Mouse (Mus musculus) liver (tissue): ENCODE data around the gene Olfr1019.

Experiments
- DNase-seq: peaks from one replicate; pipeline ENCODE4 v3.0.0-alpha.2; 2020; ENCODE audit warnings: mixed read lengths

Olfr1019 gene

DNA sequence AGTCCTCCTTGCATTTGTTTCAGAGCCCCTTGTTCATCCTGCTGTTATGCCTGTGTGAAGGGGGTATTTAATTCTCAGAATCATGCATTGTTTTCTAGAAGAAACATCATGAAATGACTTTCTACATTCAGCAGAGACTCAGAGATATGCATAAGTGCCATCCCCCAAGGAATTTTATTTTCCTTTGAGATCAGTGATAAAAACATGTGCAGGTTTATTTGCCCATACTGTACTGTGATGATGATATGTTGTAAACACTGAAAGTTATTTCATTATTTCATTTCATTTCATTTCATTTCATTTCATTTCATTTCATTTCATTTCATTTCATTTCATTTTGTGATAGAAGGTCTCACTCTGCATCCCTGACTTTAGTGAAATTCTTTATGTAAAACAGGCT lies at the start of gene Olfr1019:
Gene Olfr1019 (minus strand): TSS at position 101 of the 400 bp plus-strand sequence.
- DNase-seq, result no peak

DNA sequence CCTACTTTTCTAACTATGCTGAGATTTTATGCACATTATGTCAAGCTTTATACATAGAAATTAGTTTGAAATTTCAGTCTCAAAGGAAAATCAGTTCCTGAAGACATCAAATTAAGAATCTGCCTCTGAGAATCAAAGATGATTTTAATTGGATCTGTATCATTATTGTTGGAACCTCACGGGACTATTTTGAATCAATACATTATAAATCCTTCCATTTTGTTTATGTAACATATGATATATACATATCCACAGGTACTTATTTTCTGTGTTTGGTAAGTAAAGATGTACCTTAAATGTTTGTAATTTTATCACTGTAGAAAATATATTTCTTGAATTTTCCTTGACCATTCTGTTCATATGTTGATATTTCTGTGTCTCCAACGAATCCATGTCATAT lies 40.1 kb upstream of the Olfr1019 start, which contains the start of gene Olfr1023:
Gene Olfr1023 (plus strand): TSS at position 301 of the 400 bp plus-strand sequence.
- DNase-seq, result no peak

DNA sequence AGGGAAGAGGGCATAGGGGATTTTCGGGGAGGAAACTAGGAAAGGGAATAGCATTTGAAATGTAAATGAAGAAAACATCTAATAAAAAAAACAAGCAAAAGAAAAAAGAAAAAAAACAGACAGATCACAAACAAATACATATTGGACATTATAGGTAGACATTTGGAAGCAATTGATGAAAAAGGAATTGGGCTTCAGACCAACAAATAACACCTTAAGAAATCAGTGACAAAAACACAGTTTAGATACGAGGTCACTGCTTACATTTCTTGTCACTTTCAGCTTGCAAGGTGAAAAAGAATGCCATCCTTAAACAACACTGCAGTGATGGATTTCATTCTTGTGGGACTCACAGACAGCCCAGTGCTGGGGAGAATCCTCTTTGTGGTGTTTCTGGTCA lies 23.0 kb upstream of the Olfr1019 start, which contains the start of gene Olfr1022:
Gene Olfr1022 (plus strand): TSS at position 301 of the 400 bp plus-strand sequence.
- DNase-seq, result no peak

DNA sequence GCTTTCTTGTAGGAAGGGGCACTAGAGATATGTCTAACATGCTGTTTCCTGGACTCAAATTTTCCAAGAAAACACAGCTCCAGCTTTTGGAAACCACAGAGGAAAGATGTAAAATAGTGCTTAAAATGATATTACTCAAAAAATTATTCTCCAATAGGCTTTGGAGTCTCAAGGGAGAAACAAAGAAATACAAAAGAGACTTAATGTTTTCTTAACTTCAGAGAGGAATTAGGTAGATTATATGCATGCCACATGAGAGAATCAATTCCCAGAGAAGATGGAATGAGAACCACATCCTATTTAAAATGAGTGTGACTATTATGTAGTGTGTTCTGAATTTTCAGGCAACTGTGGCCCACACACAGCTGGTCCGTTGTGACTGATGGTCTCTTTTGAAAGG lies 1.4 kb upstream of the Olfr1019 start, which contains the start of gene Olfr1020:
Gene Olfr1020 (plus strand): TSS at position 301 of the 400 bp plus-strand sequence.
- no peak for DNase-seq

DNA sequence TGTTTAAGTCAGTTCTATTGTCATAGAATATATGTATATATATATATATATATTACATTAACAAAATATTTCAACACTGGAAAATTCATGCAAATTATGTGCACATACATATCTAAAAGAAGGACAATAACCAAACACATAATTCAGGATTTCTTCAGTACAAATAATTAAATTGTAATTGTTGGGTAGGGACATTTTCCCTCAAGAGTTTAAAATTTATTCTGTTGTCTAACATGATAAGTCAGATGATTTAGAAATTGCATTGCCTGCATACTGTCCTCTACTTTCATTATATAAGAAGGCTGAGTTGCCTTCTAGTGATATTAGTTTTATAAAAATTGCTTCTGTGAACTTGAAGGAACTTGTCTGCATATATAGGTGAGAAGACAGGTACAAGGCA lies 27.1 kb downstream of the Olfr1019 start, which contains the start of gene Olfr1018:
Gene Olfr1018 (plus strand): TSS at position 301 of the 400 bp plus-strand sequence.
- DNase-seq, result no peak

DNA sequence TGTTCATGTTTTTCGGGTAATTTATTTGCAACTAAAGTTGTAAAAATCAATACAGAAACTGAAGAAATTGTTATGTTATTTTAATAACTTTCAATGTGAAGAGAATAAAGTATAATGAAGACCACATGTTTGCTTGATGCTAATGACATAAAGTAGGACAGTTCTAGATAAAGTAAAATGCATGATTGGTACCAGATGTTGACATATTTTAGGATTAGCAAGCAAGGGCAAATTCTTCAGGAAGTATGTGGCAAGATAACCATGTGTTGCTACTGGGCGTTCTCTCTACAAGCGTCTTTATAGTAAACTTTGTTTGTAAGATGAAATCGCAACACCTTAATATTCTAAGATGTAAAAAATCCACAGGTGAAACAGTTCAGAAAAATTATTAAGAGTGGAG lies 40.8 kb downstream of the Olfr1019 start:
- DNase-seq, result no peak

DNA sequence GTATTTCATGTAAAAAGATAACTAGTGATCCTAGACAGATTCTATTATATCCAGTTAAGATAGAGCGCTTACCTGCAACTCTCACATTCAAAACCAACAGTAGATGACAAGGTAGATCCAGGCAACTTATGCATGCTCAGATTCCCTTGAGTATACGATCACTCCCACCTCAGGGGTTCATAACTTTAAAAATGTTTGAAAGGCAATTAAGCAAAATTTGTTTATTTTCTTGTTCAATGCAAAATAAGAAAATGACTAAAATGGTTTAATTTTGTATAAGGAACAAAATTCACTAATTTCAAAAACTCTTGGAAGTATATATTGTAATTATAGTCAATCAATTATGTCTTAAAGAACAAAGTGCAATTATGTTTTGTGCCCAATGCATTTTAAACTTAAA lies 42.8 kb downstream of the Olfr1019 start, which contains the start of gene Olfr1016:
Gene Olfr1016 (minus strand): TSS at position 101 of the 400 bp plus-strand sequence.
- no peak for DNase-seq

DNA sequence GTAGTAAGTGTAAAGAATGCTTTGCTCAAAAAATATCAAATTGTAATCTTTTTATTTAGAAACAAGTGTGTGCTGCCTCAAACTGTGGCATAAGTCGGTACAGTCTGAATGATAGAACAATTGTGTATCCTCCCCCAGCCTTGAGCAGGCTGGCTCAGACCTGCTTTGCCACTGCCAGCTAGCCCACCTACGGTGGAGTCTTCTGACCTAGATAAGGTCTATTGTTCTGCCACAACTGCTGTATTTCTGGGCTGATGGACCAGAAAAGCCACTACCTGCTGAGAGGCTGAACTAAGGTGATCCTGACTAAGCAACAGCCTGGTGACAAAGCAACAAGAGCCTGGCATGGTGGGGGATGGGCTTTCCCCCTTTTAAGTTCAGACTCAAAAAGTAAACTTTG lies 53.0 kb downstream of the Olfr1019 start:
- no peak for DNase-seq
